Mouse (Mus musculus): ENCODE measurements around the gene Aimp1. TPM values are rescaled to one million over a fixed set of nuclear protein-coding genes. Genes with fewer than 3 reads are reported as not detected.

Gene Aimp1
- 69.1 TPM for polyA plus RNA-seq (2017; shearing (Covaris generic))

GRCm38 (mm10) chr3:132684231-132684928, at the start of gene Aimp1:
Gene Aimp1, minus strand, starts transcription at chr3:132684370.

GRCm38 (mm10) chr3:132683447-132684230, 531 bp downstream of the Aimp1 start, which contains the start of gene Tbck:
Gene Tbck, plus strand, starts transcription at chr3:132684144.

GRCm38 (mm10) chr3:132629601-132630239, 54.5 kb downstream of the Aimp1 start, which contains the start of gene Gimd1:
Gene Gimd1, plus strand, starts transcription at chr3:132629820.

Other genes starting within 250 kb of the Aimp1 start
- not detected for gene Gimd1, start 54.5 kb downstream of the Aimp1 start, polyA plus RNA-seq (2017; shearing (Covaris generic))
- 12.6 TPM for gene Tbck, start 226 bp downstream of the Aimp1 start, polyA plus RNA-seq (2017; shearing (Covaris generic))